Mouse (Mus musculus) induced T-regulatory cell, adult 2 months (primary cell): Measurements from ENCODE around the gene 3110009E18Rik.

ENCODE experiments used
- DNase-seq: peaks from one replicate; pipeline ENCODE4 v3.0.0-alpha.2; 2012; ENCODE audit warnings: low read depth

The 3110009E18Rik gene

DNA sequence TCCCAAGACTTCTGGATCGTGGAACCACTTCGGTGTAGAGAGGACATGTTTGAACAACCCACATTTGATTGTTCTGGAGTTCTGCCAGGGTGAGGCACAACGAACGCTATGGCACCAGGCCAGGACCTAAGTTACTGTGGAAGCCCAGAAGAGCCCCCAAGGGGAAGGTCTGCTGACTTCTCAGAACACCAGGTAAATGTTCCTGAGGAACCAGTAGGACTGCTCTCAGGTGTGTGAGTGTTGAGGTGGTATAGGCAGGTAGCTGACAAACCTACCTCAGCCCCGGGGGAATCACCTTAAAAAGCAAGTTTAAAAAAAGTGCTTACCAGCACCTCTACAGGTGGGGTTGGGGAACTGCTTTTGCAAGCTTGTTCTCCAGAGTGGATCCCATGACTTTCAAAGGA, 15.4 kb upstream of the 3110009E18Rik start:
- DNase-seq: peak; percentile 28

DNA sequence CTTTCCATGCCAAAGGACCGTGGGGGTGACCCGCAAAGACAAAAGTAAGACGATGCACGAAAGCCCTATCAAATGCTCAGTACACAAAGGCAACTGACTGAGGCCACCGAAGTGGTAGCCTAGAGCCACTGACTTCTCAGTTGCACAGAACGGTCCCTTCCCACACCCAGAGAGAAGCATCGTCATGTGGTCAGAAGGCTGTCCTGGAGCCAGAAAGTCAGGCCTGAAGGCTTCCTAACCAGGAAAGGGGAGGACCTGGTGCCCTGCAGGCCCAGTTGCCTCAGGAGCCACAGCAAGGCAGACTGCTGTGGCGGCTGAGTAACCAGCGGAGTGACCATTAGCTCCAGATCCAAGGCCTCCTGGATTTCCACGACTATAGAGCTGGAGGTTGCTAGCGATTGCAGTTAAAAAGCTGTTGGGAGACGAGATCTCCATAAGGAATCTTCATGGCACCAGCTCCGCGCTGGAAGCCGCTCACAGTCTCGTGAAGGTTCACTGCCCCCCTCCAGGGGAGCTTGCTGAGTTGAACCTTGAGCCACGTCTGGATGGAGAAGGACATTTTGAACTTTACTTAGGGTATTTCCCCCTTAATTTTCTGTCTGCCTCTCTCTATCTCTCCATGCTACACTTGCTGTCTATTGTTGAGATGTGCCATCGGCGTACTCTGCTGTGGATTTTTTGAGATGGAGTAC, 11.1 kb upstream of the 3110009E18Rik start:
- no peak for DNase-seq

DNA sequence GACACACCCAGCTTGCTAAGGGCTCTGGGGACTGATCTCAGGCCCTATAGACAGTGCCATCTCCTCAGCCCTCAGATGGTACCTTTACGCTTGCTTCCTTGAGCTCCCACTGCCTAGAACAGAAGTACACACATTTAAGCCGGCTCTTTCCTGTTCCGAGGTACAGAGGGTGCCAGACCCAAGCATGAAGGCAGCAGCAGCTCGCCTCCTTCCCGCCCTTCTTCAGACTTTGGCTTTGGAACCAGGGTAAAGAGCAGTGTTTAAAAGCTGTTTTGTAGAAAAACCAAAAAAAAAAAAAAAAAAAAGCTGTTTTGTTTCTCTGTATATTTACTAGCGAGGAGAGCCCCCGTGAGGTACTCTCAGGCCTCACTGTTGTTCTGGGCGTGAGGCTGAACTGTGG, 9.2 kb upstream of the 3110009E18Rik start:
- DNase-seq: no peak

DNA sequence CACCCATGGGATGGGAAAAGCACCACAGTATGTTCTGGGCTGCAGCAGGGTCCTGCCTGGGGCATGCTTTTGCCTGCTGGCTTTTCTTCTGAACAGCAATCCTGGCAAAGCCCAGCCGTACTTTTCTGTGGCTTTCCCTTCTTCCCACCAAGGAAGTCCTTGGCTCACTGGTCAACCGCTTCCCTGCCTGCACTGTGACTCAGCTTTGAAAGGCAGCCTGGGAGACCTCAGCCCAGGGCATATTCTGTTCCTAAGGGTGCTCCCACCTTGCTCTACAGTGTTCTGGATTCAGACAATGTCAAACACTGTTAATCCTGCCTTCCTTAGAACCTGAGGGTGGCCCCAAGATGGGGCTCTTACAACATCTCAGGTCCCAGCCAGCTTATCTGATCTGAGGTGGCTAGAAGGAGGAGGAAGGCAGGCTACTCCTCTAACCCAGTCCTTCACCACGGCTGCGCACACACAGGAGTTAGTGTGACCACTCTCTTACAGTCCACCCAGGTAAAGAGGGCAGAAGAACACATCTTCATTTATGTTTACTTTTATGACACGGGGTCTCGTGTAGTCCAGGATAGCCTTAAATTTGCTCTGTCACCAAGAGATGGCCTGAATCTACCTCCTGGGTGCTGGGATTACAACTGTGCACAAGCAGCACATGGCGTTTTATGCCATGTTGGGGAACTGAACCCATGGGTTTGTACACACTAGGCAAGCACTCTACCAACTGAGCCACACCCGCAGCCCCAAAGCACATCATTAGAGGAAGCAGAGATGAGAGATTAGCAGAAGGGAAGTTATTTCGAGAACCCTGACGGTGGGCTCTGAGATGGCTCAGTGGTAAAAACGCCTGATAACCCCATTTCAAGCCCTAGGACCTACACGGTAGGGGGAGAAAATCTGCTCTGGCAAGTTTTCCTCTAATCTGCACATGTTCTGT, 8.5 kb upstream of the 3110009E18Rik start:
- DNase-seq: no peak

DNA sequence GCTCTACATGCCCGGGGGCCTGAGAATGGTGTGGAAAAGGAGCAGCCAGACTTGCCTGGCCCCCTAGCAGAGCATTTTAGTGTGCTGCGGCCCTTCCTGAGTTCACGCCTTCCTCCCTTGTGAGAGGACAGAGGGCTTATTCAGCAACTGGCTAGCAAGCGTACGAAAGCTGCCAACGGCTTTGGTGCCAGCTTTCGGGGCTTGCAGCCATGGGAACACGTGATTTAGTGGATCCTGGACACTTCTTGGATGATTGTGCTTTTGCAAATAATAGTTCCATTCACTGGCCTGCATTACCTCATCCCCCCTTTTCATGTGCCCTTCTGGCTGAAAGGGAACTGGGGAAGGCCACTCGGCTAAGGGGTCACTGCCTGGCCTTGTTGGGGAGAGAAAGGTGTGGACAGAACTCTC, 5.3 kb upstream of the 3110009E18Rik start:
- DNase-seq: no peak

DNA sequence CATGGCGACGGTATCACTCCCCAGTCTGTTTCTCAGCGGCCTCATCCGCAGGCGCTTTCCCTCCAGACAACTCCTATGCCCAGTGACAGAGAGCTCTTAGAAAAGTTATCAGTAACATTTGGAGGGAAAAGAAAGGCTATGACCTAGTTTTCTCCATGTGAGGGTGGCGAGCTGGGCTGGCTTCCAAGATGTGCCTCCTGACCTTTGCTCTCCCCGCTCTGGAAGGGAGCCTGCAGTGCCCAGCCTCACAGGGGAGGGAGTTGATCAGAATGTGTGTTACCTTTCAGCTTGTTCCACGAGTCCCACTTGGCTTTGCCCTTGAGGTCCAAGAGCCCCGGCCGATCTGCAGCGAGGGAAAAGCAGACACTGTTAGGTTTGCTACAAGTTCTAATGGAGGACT, 4.9 kb upstream of the 3110009E18Rik start:
- no peak for DNase-seq

DNA sequence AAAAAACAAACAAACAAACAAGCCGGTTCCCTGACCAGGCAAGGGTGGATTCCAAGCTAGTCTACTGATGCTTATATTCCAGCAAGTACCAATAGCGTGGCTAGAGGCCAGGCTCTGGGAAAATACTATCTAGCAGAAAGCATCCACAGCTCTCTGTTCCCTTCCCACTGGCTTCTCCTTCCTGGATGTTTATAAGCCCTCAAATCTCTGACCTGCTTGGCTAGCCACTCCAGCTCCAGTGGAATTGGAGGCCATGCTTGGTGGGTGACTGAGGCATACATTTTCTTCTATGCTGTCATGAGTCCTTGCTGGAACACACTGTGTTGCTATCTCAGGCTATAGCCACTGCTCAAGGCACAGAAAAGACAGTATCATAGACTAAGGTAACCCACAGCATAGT, 2.1 kb upstream of the 3110009E18Rik start:
- DNase-seq: no peak

DNA sequence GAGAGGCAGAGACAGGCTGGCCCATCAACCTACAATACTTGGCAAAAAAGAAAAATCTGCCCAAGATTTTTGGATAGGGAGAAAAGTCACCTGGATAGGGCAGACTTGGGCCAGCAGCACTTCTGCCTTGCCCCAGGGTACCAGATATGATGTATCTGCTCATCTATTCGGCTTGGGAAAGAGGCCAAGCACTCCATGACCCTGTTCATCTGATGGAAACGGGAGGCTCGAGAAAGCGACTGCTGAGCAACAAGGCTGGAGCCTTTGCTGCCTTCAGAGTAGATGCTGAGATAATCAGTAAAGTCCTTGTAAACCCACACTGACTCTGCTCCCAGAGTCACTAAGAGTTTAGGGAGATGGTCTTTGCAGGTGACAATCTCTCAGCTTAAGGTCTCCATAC, 1.6 kb upstream of the 3110009E18Rik start:
- DNase-seq: no peak

DNA sequence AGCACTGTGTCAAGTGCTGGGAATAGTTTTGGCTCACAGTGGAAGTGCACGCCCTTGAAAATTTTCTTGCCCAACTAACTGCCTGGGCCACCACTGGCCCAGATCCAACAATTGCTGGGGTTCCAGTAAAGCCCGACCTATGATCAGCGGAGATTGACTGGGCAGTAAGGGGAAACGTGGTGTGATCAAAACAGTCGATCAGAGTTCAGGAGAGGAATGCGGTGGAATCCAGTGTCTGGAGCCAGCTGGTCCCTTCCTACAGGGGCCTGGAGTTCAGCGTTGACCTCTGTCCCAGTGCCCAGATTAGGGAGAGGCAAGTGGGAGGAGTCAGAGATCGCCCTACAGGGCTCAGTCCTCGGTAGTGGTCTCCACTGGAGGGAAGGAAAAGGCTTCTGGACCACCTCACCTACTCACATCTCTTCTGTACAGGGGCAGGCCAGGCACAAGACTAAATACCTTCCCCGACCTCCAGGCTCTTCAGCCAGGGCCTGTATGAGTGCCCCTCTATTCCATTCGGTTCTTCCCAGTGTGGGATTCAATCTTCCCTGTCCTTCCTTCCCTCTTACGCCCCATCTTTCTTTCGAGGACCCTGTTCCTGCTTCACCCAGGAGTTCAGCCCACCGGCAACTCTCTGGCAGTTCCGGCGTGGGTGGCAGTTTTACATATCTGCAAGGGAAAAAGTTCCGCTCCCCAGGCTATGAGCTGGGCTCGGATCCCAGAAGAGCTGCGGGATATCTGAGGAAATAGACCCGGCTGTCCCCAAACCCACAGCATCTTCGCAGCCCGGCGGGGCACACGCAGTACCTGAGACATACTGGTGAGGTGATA, 632 bp upstream of the 3110009E18Rik start:
- DNase-seq: no peak

DNA sequence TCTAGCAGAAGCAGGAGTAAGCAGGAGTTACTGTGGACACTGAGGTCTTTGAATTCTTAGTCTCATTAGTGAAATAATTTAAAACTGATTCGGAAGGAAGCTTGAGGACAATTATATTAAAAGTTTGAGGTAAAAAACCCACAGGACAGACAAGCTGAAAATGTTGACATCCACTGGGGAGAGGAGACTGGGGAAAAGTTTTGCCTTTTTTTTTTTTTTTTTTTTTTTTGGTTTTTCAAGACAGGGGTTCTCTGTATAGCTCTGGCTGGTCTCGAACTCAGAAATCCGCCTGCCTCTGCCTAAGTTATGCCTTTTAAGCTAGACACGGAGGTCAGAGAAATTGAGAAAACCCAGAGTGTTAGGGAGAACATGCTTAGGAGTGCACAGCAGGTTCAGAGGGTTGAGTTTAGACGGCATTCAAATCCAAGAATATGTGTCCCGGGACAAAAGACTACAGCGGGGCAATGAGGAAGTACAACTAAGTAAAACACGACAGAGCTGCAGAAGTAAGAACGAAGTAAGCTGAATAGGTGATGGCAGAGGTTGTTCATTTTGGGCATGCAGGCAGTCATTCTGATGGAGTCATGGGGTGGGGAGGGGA, 1.0 kb downstream of the 3110009E18Rik start:
- DNase-seq: no peak

DNA sequence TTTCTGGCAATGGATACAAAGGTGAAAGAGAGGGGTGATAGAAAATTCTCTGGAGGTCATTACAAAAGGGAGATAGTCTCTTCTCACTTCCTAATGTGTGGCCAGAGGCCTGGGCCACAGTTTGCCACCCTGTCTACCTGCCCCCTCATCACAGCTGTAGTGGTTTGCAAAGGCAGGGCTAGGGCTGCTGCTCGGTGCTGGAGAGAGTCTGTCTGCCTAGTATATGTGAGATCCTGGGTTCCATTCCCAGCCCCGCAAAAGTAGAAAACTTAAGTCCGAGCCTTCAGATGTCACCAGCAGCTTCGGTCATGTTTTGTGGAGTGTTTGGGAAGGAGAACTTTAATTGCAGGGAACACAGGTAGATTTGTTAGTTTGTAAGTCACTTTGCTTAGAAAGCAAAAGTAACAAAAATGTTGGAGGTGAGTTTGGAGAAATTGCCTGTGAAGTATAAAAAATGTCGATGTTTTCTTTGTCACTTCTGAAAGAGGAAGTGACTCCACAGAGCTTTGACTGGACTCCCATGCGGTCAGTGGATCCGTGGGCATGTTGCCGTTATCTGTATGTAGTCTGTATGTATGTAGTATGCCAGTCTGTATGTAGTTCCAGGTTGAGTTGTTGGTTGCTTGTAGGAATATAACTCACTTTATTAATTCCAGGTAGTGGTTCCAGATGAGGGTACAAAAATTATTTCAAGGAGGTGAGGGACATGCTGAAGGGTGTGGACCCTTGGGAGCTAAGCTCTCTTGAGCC, 1.8 kb downstream of the 3110009E18Rik start:
- DNase-seq: no peak

DNA sequence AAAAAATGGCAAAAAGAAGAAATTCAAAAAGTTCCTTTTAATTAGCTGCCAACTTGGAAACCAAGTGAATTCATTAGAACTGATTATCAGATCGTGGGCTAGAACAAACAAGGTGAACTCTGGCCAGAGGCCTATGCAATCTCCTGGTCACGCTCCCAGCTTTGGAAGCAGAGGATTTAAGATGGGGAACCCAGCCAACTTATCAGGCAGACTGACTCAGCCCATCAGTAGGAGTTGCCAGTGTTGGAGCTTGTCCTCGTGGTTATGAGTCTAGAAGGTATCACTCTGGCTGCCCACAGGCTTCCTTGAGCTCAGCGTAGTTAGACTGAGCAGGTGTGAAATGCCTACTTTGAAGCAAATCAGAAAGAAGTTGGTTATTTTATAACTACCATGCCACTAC, 3.9 kb downstream of the 3110009E18Rik start:
- no peak for DNase-seq

DNA sequence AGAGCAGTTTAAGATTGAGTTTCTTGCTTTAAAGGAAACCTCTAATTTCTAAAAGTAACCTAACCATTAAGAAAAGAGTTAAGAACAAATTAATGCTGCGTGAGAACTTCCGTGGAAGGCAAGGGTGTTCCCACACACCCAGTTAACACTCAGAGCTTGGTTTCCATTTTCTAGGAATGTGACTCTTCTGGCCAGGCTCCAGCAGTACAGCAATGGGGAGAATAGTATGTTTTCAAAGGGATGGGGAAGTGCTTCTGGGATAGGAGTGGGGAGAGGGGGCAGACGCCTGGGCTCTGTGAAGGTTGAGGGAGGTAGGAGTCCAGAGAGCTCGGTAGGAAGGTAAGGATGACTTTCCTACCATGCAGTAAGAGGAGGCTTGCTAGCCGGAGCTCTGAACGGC, 4.5 kb downstream of the 3110009E18Rik start:
- DNase-seq: no peak

DNA sequence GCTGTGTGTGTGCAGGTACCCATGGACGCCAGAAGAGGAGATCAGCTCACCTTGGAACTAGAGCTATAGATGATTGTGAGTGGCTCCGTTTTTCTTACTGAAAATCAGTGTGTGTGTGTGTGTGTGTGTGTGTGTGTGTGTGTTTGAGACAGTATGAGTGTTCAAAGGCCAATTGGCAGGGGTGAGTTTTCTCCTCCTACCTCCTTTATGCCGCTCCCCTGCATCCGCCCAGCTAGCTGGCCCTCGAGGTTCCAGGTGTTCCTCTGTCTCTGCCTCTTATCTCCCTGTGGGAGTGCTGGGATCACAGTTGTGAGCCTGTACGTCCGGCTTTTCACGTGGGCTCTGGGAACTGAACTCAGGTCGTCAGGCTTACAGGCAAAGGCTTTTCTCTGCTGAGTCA, 5.3 kb downstream of the 3110009E18Rik start:
- DNase-seq: no peak

DNA sequence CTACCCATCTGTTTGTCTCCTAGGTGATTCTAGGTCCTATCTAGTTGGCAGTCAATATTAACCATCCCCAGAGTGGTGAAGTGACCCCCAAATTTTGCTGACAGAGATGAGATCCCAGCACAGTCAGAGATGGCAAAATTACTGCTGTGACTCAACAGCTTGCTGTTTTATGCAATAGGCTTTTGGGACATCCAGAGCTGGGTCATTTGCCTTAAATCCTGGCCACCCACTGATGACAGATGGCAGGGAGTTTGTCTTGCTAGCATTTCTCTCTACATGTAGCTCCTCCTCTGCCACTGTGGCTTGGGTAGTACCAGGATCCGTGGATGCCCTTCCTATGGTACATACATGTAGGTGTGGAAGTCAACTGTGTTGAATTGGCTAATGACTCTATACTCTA, 11.4 kb downstream of the 3110009E18Rik start:
- no peak for DNase-seq

DNA sequence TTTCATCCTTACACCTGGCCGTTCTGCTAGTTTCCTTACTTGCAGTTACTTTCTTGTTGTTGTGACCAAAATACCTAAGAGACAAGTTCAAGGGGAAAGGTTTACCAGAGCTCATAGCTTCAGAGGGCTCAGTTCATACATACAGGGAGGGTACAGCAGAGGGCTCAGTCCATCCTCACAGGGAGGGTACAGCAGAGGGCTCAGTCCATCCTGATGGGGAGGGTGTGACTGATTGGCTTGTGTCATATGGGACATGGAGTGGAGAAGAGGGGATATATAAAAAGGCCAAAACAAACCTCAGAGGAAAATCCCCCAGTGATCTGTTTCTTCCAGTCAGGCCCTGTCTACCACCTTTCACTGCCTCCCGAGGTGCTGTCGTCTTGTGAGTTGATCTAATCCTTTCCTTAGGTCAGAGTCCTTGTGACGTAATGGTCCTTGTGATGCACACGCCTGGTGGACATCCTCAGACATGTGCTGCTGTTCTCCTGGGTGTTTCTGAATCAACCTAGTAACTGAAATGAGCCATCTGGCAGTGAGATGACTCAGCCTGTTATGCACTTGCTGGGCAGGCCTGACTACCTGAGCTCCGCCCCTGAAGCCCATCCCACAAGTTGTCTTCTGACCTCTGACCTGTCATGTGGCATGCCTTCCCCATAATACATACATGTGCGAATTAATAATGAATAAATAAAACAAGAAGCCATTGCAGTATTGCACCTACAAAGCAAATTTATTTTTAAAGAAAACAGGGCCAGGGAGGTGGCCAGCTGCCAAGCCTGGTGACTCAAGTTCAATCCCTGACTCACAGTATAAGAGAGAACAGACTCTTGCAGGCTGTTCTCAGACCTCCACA, 15.2 kb downstream of the 3110009E18Rik start:
- DNase-seq: no peak

DNA sequence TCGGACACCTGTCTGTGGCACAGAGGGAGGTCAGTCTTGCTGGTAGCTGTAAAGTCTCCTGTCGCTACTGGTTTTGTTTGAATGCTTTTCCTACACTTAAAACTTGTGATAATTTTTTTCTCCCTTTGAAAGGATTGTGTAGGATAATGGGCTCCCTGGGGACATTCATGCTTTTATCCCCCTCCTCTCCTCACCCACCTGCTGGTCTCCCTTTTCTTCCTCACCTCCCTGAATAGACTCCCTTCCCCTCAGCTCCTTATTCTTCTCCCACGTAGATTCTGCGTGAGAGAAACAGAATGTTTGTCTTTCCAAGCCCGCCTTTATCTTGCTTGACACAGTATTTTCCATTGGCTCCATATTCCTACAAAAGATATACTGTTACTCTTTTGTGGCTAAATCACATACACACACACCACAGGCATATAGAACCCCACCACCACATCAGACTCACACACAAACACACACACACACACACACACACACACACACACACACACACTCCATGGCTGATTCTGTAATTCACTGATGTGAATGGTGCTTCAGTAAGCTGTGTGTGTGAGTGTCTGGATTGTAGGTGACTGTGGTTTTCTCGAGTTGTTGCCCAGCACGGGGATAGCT, 18.0 kb downstream of the 3110009E18Rik start:
- no peak for DNase-seq

DNA sequence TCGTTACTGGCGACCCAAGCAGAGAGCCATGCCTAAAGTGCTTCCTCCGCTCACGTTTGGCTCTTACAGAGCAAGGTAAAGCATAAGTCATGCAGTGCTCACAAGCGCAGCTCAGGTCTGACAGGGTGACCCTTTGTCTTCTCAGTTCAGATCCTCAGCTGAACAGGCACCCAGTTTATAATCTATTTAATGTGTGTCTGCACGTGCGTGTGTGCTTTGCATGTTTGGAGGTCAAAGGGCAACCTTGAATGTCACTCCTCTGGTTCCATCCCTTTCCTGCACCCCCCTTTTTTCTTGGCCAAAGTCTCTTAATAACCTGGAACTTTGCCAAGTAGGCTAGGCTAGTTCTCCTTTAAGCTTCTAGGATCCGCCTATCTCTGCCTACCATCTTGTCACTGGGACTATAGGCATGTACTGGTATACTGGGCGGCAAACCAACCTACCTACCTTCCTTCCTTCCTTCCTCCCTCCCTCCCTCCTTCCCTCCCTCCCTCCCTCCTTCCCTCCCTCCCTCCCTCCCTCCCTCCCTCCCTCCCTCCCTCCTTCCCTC, 19.2 kb downstream of the 3110009E18Rik start:
- no peak for DNase-seq

DNA sequence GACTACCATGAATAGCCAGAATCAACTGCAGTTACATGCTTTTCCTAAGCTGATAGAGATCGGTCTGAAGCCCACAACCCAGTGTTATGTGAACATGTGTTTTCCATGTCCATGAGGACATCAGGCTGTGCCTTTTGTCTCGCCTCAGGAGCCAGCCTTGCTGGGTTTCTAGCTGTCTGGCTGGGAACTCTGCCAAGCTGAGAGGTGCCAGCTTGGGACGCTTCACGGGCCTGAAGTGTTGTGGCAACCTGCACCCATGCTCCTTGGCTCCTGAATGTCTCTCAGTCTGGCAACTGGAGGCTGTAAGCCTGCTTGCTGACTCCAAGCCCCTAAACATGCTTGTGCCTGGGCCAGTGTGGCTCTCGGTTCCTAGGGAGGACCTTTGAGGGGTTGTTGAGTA, 21.6 kb downstream of the 3110009E18Rik start:
- no peak for DNase-seq
